Mouse (Mus musculus) cerebellum, adult 2 months (tissue): ENCODE results near the gene Slc39a13. TPM values are rescaled to one million over a fixed set of nuclear protein-coding genes. Genes with fewer than 3 reads are reported as not detected.
"Not testable (repeated sequence)": the region's sequence is repeated elsewhere in the genome, so short reads cannot be mapped to it uniquely, and the experiment has no call there.

Experiments used
- DNase-seq, 2 experiments: peaks; one replicate each; pipeline ENCODE4 v3.0.0; 2021
- H3K27ac ChIP-seq: fragments of 200-500 bp; 2 replicates; pipeline ENCODE4 v1.5.1; 2012; ENCODE audit warnings: low read length, control low read depth, inconsistent platforms; ENCODE audit not compliant: insufficient read depth
- H3K27me3 ChIP-seq: fragments of 200-500 bp; 2 replicates; pipeline ENCODE4 v1.6.1; 2012; ENCODE audit warnings: inconsistent platforms, mild to moderate bottlenecking, low read length, moderate library complexity; ENCODE audit not compliant: control insufficient read depth, insufficient read depth
- H3K4me1 ChIP-seq: fragments of 200-500 bp; 2 replicates; pipeline ENCODE4 v1.6.1; 2011; ENCODE audit warnings: low read length; ENCODE audit not compliant: control insufficient read depth, insufficient read depth
- H3K4me3 ChIP-seq: fragments of 200-500 bp; replicated peaks from 2 replicates; pipeline ENCODE3; 2011; ENCODE audit warnings: mild to moderate bottlenecking, low read depth, low read length, control low read depth; ENCODE audit not compliant: insufficient read depth
- CTCF ChIP-seq: fragments of 200-500 bp; IDR thresholded peaks from 2 replicates; pipeline ENCODE4 v1.5.1; 2011; ENCODE audit warnings: low read depth, mild to moderate bottlenecking, control low read depth, low read length, moderate library complexity, borderline replicate concordance; ENCODE audit not compliant: insufficient read depth
- POLR2A ChIP-seq: fragments of 200-500 bp; IDR thresholded peaks from 2 replicates; pipeline ENCODE4 v1.6.1; 2011; ENCODE audit warnings: low read length, control low read depth, borderline replicate concordance; ENCODE audit not compliant: insufficient read depth
- WGBS: fragments of 180-500 bp; shearing (Covaris S2); methylation state at CpG from one replicate; pipeline ENCODE4 v1.1.7; 2018; 5-methylcytosine and 5-hydroxymethylcytosine counted together
- polyA plus RNA-seq: library from polyadenylated mRNA; depleted of rRNA; stranded (reverse); fragments of >200 nt; gene quantifications from 2 replicates; pipeline ENCODE4 v1.2.3, GENCODE M21; 2012

Slc39a13 gene
- polyA plus RNA-seq, 1 experiment: 93.3 TPM

DNA sequence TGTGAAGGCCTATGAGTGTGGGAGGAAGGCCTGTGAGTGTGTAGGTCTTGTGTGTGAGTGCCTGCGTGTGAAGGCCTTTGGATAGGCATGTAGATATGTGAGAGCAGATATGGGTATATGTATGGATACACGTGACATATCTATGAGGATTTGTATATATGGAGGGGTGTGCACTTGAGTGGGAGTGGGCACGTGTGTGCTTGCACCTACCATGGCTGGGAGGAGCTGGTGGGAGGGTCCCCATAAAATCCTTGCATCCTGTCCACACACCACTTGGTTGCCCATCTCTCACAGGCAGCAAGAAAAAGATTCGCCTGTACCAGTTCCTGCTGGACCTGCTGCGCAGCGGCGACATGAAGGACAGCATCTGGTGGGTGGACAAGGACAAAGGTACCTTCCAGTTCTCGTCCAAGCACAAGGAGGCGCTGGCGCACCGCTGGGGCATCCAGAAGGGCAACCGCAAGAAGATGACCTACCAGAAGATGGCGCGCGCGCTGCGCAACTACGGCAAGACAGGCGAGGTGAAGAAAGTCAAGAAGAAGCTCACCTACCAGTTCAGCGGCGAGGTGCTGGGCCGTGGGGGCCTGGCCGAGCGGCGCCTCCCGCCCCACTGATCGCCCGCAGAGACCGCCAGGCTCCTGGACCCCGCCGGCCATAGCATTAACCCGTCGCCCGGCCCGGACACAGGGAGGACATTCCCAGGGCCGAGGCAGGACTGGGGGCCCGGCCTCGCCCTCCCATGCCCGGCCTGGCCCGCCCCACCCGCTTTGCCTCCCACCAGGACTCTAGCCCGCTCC is 44.8 kb upstream of the Slc39a13 start:
- Histone ChIP-seq H3K27ac (no peak overlapping the region), H3K4me3 (no peak overlapping the region), H3K27me3 (no peaks in the 10 kb centered on the region), H3K4me1 (peaks cover 31% of the 10 kb centered on the region)
- WGBS: 12% methylated on average over 42 of the region's 42 CpGs
- TF ChIP-seq CTCF: peak; percentile 100
- TF ChIP-seq POLR2A: no peak
- peak; percentile 95 to 100 for DNase-seq

DNA sequence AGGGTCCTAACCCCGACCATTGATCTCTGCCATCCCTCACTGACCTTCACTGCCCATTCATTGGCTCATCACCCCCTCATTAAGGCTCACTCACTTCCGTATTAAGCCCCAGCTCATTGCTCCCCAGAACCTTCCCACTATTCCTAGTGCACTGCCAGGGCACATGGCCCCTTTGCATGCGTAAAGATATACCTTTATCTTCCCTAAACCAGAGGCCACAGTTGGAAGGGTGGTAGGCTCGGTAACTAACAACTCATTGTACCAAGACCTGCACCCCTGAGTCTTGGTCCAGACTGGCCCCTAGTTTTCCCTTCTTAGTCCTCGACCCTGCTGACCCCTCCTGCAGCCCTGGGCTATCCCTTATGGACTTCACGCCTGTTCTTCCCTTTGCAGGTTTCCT is 43.6 kb upstream of the Slc39a13 start:
- H3K4me3 ChIP-seq: no peak overlapping the region
- no peak overlapping the region for H3K27ac ChIP-seq
- TF ChIP-seq POLR2A (no peak), CTCF (no peak)
- 74% methylated on average over 6 of the region's 6 CpGs for WGBS
- DNase-seq: no peak
- H3K4me1 ChIP-seq: peaks cover 24% of the 10 kb centered on the region
- H3K27me3 ChIP-seq: no peaks in the 10 kb centered on the region

DNA sequence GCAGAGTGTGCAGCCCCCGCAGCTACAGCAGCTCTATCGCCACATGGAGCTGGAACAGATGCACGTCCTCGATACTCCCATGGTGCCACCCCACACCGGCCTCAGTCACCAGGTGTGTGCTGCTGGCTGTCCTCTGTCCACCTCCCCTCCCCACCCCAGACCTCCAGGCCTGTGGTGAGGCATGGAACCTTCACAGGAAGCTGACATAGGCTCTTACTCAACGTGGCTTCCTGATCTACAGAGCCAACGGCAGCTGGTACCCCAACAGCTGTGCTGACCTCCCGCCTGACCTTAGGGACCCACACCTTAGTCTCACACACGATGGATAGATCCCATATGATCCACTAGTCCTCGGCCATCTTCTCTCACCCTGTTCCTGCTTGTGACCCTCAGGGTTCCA is 43.1 kb upstream of the Slc39a13 start:
- DNase-seq: no peak
- Histone ChIP-seq H3K4me3 (no peak overlapping the region), H3K27me3 (no peaks in the 10 kb centered on the region), H3K27ac (no peak overlapping the region), H3K4me1 (peaks cover 19% of the 10 kb centered on the region)
- TF ChIP-seq CTCF (no peak), POLR2A (no peak)
- WGBS: 76% methylated on average over 10 of the region's 10 CpGs

DNA sequence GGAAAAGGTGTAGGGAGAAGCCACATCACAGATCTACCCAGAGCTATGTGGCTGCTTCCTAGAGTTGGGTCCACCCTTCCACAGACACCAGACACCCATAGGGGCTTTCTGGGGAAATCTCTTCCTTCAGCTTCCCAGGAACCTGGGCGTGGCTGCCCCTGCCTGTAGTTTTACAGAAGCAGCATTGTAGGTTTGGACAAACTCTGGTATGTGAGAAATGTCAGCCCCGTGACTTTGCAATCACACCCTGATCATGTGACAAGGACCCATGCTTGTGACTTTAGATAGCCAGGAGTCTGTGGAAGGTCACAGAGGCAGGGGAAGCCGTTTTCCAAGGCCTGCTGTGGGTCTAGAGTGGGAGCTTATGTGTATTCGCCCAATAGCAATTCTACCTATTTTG is 42.3 kb upstream of the Slc39a13 start:
- H3K27me3 ChIP-seq: no peaks in the 10 kb centered on the region
- WGBS: 65% methylated on average over 4 of the region's 4 CpGs
- no peak for DNase-seq
- H3K4me3 ChIP-seq: no peak overlapping the region
- no peak overlapping the region for H3K27ac ChIP-seq
- TF ChIP-seq CTCF: no peak
- TF ChIP-seq POLR2A: no peak
- H3K4me1 ChIP-seq: peaks cover 11% of the 10 kb centered on the region

DNA sequence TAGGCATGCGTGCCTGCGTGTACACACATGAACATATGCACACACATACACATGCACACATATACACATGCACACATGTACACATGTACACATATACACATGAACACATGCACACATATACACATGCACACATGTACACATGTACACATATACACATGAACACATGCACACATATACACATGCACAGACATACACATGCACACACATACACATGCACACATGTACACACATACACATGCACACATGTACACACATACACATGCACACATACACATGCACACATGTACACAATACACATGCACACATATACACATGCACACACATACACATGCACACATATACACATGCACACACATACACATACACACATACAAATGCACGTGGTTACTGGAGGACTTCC is 41.6 kb upstream of the Slc39a13 start:
- DNase-seq, H3K27ac ChIP-seq, H3K4me1 ChIP-seq, H3K4me3 ChIP-seq, H3K27me3 ChIP-seq: not testable (repeated sequence)
- 94% methylated on average over 3 of the region's 3 CpGs for WGBS

DNA sequence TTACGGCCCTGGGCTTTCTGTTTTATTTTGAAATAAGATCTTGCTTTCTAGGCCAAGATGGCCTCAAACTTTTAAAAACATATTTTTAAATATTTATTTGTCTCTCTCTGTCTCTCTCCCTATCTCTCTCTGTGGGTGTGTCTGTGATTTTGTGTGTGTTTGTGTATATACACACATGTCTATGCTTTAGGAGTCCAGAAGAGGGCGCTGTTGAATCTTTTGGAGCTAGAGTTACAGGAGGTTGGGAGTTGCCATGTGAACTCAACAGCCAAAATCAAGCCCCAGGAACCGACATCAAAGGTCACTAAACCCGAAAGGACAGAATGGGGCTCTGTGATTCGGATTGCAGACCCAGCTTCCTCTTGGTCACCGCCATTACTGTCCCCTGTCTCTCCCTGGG is 40.2 kb upstream of the Slc39a13 start:
- no peak for DNase-seq
- Histone ChIP-seq H3K27ac (no peak overlapping the region), H3K4me1 (peaks cover 1% of the 10 kb centered on the region; the same call in 1 of the 2 replicates), H3K4me3 (no peak overlapping the region), H3K27me3 (no peaks in the 10 kb centered on the region)
- no peak for TF ChIP-seq CTCF
- TF ChIP-seq POLR2A: no peak
- WGBS: 79% methylated on average over 6 of the region's 6 CpGs

DNA sequence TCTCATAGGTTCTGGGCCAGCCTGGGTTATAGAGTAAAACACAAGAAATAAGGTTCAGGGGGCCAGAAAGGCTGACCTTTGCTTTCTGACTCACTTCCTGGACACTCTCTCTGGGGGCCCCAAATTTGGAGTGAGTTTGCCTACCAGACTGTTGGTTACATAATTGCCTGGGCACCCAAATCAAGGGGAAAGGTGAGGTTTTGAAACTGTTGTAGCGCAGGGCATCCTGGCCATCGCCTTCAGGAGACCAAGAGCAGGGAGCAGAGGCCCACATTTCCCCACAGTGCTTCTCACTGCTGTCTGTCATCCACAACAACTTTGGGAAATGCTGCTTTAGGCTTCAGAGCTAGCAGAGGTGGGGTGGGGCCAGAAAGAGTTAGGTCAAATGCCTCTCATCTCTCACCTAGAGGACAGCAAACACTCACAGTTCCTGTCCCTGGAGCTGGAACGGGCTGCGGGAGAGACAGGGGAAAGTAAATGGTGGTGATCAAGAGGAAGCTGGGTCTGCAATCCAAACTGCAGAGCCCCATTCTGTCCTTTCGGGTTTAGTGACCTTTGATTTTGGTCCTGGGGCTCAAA is 39.7 kb upstream of the Slc39a13 start:
- 89% methylated on average over 5 of the region's 5 CpGs for WGBS
- no peak for DNase-seq
- no peak overlapping the region for H3K27ac ChIP-seq
- no peaks in the 10 kb centered on the region for H3K27me3 ChIP-seq
- no peak for TF ChIP-seq POLR2A
- no peak for TF ChIP-seq CTCF
- no peak overlapping the region for H3K4me3 ChIP-seq
- H3K4me1 ChIP-seq: no peaks in the 10 kb centered on the region

DNA sequence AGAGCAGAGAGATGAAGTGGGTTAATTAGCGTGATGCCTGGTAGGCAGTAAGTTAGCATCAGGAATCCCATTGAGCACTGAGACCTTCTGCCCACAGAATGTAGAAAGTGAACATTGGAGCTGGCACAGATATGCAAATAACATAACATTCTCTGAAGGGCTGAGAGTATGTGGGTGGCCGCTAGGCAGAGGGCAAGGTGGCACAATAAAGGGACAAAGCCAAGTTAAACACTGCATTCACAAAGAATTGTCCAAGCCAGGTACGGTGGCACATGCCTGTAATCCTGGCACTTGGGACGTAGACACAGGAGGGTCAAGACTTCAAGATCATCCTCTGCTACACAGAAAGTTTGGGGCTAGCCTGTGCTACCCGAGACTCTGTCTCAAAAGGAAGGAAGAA is 39.0 kb upstream of the Slc39a13 start:
- TF ChIP-seq POLR2A: no peak
- TF ChIP-seq CTCF: no peak
- H3K27ac ChIP-seq: no peak overlapping the region
- 83% methylated on average over 5 of the region's 5 CpGs for WGBS
- H3K4me1 ChIP-seq: no peaks in the 10 kb centered on the region
- no peak for DNase-seq
- H3K27me3 ChIP-seq: no peaks in the 10 kb centered on the region
- H3K4me3 ChIP-seq: no peak overlapping the region
